Mouse (Mus musculus) testis, adult 2 months (tissue): ENCODE results near the gene Vegfb.

Experiments
- CTCF ChIP-seq: fragments of 200-500 bp; IDR thresholded peaks from 2 replicates; pipeline ENCODE4 v1.5.1; 2012; ENCODE audit warnings: low read depth, mild to moderate bottlenecking, inconsistent platforms, low read length, moderate library complexity; ENCODE audit not compliant: control insufficient read depth, insufficient read depth, insufficient replicate concordance
- POLR2A ChIP-seq: fragments of 200-500 bp; IDR thresholded peaks from 2 replicates; pipeline ENCODE4 v1.6.1; 2012; ENCODE audit warnings: low read depth, mild to moderate bottlenecking, inconsistent platforms, low read length, moderate library complexity; ENCODE audit not compliant: control insufficient read depth

DNA sequence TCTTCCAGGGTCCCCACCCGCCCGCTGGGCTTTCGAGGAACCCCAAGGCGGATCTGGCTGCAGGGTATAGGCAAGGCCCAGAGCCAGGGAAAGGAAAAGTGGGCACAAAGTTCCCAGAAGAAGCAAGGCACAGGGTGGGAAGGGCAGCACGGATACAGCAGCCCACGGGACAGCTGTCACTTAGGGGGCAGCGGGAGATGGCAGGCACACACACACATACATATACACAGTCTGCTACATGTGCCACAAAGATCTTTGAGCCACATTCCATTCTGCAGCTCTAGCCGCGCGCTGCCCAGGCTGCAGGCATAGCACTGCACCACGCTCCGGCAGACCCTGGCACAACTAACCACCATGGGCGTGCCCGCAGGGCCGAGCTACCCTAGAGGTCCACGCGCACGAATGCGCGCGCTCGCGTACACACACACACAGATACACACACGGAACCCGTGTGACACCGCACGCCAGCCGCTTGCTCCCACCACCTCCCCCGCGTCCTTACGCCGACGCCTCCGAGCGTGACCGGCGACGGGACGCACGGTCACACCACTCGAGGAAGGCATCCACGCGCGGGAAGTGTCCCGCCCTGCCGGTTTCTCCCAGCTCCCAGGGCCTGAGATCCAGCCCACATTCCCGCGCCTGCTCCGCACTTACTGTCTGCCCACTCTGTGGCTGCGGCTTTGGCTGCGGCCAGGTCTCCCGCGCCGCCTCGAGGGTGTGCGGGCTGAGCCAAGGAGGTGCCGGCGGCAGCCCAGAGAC lies 53.8 kb downstream of the Vegfb start:
- TF ChIP-seq CTCF (no peak), POLR2A (no peak)
